Mouse (Mus musculus) megakaryocyte, embryonic 14.5 days (primary cell): ENCODE measurements at regions not wholly inside any gene's neighbourhood (a gene's known extent, or its start where the extent isn't known, plus 50 kb on each side); places are given as distances from the start of the nearest gene placed in this dataset.

Experiments used
- H3K27me3 ChIP-seq: replicated peaks from 2 replicates; pipeline ENCODE3; 2012; ENCODE audit warnings: inconsistent platforms
- H3K36me3 ChIP-seq: replicated peaks from 2 replicates; pipeline ENCODE3; 2012; ENCODE audit warnings: low read length, inconsistent platforms, mixed read lengths
- H3K4me1 ChIP-seq: 2 replicates; pipeline ENCODE4 v1.6.1; 2012; ENCODE audit warnings: inconsistent platforms
- H3K4me3 ChIP-seq: replicated peaks from 2 replicates; pipeline ENCODE3; 2012; ENCODE audit warnings: moderate library complexity, mild to moderate bottlenecking, inconsistent platforms
- H3K9me3 ChIP-seq: 2 replicates; pipeline ENCODE4 v1.6.1; 2012; ENCODE audit warnings: inconsistent platforms
- FLI1 ChIP-seq: IDR thresholded peaks from 2 replicates; pipeline ENCODE4 v1.6.1; 2012; ENCODE audit warnings: low read length, inconsistent platforms, mixed read lengths
- GATA1 ChIP-seq: IDR thresholded peaks from 3 replicates; pipeline ENCODE4 v1.6.1; 2012; ENCODE audit warnings: mixed read lengths, low read length, inconsistent platforms, borderline replicate concordance

DNA sequence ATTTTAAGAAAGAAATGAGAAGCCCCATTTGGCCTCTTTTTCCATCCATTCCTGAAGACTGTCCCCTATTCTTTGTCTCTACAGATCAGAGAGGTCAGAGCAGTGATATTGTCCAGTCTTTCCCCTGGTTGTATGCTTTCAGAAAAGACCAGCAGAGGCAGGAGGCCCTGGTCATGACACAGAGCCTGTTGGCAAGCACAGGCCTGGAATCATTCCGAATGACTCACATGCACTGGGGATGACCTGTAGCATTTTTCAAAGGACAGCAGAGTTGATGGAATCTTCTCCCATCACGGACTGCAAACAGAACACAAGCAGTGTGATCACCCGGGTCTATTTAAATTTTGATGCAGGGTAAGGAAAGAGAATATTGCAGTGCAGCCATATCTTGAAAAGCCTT, 50.2 kb upstream of the Nxt1 start:
- Histone ChIP-seq H3K36me3 (no peaks in the 10 kb centered on the region), H3K4me3 (no peak overlapping the region), H3K4me1 (peaks cover 8% of the 10 kb centered on the region; the same call in 1 of the 2 replicates), H3K27me3 (peaks cover 6% of the 10 kb centered on the region), H3K9me3 (no peaks in the 10 kb centered on the region)
- TF ChIP-seq FLI1, result no peak
- no peak for TF ChIP-seq GATA1

DNA sequence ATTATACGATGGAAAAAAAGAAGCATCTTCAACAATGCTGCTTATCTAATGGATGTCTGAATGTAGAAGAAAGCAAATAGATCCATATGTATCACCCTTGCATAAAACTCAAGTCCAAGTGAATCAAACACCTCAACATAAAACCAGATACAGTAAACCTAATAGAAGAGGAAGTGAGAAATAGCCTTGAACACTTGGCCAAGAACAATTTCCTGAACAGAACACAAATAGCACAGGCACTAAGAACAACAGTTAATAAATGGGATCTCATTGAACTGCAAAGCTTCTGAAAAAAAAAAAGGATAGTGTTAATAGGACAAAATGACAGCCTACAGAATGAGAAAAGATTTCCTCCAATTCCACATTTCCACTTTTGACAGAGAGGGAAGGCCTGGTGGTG, 60.5 kb upstream of the Nxt1 start:
- H3K4me1 ChIP-seq, result no peaks in the 10 kb centered on the region
- H3K9me3 ChIP-seq, result no peaks in the 10 kb centered on the region
- no peak overlapping the region for H3K4me3 ChIP-seq
- no peaks in the 10 kb centered on the region for H3K36me3 ChIP-seq
- H3K27me3 ChIP-seq, result no peaks in the 10 kb centered on the region
- TF ChIP-seq GATA1 (no peak), FLI1 (no peak)

DNA sequence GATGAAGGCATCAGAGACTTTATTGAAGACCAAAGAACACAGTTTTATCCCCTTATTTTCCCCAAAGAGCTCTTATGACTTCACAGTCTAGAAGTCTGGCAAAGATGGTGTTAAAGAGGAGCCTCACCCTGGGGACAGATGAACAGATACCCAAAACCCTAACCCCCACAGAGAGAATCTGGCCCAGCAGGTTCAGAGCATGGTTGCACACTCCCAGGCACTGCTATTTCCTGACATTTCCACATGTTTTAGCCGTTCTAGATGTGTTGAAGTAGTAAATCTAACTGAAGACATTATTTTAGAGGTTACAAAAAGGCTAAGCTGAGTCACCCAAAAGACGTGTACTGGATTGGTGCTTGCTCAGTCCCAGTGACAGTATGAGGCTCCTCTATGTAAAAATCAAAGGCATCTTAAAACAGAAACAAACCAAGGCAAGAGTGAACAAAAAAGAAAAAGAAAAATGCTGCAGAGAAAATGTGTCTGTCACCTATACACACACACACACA, 66.9 kb upstream of the Nxt1 start:
- H3K4me3 ChIP-seq, result no peak overlapping the region
- H3K36me3 ChIP-seq, result no peaks in the 10 kb centered on the region
- no peaks in the 10 kb centered on the region for H3K27me3 ChIP-seq
- H3K4me1 ChIP-seq, result peaks cover 27% of the 10 kb centered on the region
- TF ChIP-seq FLI1, result no peak
- no peak for TF ChIP-seq GATA1
- H3K9me3 ChIP-seq, result no peaks in the 10 kb centered on the region

DNA sequence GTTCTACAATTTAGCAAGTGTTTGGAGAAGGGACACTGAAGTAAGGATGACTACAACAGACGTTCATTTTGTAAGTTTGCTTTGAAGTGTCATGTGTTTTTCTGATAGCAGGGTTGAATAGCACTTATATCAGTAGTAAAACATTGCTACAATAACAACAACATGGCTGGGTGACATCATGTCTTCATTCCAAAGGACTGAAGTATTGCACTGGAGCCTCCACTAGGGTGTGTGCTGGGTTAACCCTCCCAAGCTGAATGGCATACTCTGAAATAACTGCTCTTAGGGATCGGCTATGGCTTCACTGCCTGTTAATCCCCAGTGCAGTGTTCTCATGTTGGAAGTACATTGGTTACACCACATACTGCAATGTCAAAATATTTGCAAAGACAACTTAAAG, 68.5 kb upstream of the Nxt1 start:
- H3K4me1 ChIP-seq, result peaks cover 42% of the 10 kb centered on the region
- no peak for TF ChIP-seq FLI1
- no peak for TF ChIP-seq GATA1
- H3K9me3 ChIP-seq, result no peaks in the 10 kb centered on the region
- no peak overlapping the region for H3K4me3 ChIP-seq
- no peaks in the 10 kb centered on the region for H3K36me3 ChIP-seq
- H3K27me3 ChIP-seq, result no peaks in the 10 kb centered on the region

DNA sequence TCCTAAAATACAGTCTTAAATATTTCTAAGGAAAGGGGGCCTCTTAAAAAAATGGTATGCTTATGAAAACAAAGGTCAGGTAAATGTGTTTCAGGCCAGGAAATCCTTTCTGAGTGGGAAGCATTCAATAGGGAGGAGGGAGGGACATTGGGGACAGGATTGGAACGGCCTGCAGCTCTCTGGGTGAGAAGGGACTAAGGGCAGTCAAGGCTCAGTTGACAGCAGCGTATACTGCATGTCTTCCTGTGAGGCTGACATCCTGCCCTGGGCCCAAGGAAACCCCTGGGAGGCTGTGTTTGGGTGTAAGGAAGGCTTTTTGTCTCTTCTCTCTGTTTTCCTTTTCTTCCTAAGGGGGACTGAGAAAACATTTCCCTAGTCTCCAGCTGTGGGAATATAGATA, 69.1 kb upstream of the Nxt1 start:
- H3K4me3 ChIP-seq, result no peak overlapping the region
- H3K27me3 ChIP-seq, result no peaks in the 10 kb centered on the region
- peaks cover 48% of the 10 kb centered on the region for H3K4me1 ChIP-seq
- H3K9me3 ChIP-seq, result no peaks in the 10 kb centered on the region
- H3K36me3 ChIP-seq, result no peaks in the 10 kb centered on the region
- TF ChIP-seq FLI1 (no peak), GATA1 (no peak)

DNA sequence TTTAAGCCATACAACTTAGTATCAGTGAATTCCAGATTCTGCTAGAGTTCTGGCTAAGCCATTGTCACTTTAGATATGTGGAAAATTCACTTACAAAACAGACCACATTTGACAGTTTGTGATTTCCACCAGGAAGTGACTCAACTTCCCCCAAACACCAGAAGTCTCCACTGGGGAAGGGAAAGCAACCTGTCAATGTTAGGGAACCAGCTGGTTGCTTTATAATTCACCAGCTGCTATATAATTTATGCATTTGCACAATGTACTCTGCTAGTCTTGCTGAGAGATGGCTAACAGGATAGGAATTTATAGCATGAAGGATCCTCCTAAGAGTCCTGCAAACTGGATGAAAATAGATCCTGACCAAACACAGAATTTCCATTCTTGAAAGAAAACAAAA, 72.9 kb upstream of the Nxt1 start:
- H3K4me3 ChIP-seq, result no peak overlapping the region
- H3K36me3 ChIP-seq, result no peaks in the 10 kb centered on the region
- peaks cover 74% of the 10 kb centered on the region for H3K4me1 ChIP-seq
- TF ChIP-seq FLI1, result no peak
- no peak; the same call in 2 of the 3 replicates for TF ChIP-seq GATA1
- H3K27me3 ChIP-seq, result no peaks in the 10 kb centered on the region
- no peaks in the 10 kb centered on the region for H3K9me3 ChIP-seq

DNA sequence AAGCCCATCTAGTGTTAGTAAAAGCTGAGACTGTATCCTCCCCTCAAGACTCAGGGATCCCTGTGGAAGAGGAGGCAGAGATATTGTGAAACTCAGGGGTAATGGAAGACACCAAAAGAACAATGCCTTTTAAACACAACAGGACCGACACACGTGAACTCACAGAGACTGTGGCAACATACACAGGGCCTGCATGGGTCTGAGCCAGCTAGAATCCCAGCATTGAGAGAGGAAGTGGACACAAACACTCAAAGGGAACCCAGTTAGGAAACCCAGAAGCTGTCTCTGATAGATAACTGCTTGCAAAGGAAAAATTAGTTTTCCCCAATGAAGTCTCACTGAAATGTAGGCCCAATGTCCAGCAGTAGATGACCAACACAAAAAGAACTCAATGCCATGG, 75.4 kb upstream of the Nxt1 start:
- Histone ChIP-seq H3K9me3 (no peaks in the 10 kb centered on the region), H3K27me3 (no peaks in the 10 kb centered on the region), H3K36me3 (no peaks in the 10 kb centered on the region), H3K4me1 (peaks cover 58% of the 10 kb centered on the region), H3K4me3 (peak overlapping the region; percentile 59)
- TF ChIP-seq FLI1 (no peak), GATA1 (no peak)

DNA sequence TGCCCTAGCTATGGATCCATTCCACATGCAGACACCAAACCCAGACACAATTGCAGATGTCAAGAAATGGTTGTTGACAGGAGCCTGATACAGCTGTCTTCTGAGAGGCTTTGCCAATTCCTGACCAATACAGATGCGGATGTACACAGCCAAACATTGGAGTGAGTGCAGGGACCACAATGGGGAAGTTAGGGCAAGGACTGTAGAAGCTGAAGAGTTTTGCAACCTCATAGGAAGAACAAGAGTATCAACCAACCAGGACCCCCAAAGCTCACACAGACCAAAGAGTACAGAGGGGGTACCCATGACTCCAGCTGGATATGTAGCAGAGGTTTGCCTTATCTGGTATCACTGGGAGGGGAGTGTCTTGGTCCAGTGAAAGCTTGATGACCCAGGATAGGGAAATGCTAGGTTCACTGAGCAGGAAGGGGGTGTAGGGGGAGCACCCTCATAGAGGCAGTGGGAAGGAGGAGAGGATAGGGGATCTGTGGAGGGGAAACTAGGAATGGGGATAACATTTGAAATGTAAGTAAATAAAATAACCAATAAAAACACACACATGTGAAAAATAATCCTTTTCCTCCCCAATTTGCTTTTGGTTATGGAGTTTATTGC, 86.6 kb upstream of the Nxt1 start:
- Histone ChIP-seq H3K9me3 (no peaks in the 10 kb centered on the region), H3K4me1 (peaks cover 37% of the 10 kb centered on the region), H3K36me3 (no peaks in the 10 kb centered on the region), H3K27me3 (no peaks in the 10 kb centered on the region), H3K4me3 (no peak overlapping the region)
- TF ChIP-seq FLI1 (no peak), GATA1 (no peak)

DNA sequence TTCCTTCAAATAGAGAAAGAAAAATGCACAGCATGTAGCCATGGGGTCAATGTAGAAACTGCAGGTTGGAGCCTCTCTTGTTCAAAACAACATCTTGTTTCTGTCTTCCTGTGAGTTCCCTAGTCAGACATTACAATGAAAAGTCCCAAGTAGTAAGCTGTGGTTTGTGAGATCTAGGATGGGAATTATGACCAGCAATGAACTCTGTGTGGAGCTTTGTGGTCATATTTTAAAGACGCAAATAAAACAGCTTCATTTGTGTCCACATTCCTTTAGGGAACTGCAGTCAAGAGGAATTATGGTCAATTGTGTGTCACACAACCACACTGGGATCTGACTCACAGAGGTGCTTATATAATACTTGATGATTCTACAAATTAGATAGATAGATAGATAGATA, 90.2 kb upstream of the Nxt1 start:
- H3K36me3 ChIP-seq, result no peaks in the 10 kb centered on the region
- no peak overlapping the region for H3K4me3 ChIP-seq
- H3K4me1 ChIP-seq, result peaks cover 69% of the 10 kb centered on the region
- H3K27me3 ChIP-seq, result no peaks in the 10 kb centered on the region
- TF ChIP-seq FLI1 (no peak), GATA1 (no peak)
- no peaks in the 10 kb centered on the region for H3K9me3 ChIP-seq

DNA sequence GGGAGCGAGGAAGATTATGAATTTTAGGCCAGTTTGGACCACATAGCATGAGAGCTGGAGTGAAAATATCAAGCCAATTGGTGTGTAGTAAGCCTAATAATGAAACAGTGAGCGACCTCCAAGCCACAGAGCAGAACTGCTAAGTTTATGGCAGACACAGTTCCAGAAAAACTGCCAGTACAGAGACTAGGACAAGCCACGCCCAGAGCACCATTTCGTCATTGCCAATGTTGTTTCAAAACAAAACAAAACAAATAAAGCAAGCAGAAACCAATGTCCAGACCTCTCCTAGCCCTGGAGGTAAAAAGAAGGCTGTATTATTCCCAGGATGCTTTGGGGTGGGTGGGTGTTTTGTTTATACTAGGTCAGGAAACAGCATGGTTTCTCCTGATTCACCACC, 90.7 kb upstream of the Nxt1 start:
- no peaks in the 10 kb centered on the region for H3K27me3 ChIP-seq
- H3K4me1 ChIP-seq, result peaks cover 74% of the 10 kb centered on the region
- H3K36me3 ChIP-seq, result no peaks in the 10 kb centered on the region
- TF ChIP-seq GATA1 (no peak), FLI1 (no peak)
- H3K4me3 ChIP-seq, result no peak overlapping the region
- no peaks in the 10 kb centered on the region for H3K9me3 ChIP-seq
